Mouse (Mus musculus) gastrocnemius, adult 8-10 months (tissue): ENCODE results near the gene Tfap2c. TPM values are rescaled to one million over a fixed set of nuclear protein-coding genes. Genes with fewer than 3 reads are reported as not detected.

Experiments
- DNase-seq, 2 experiments: peaks; one replicate each; pipeline ENCODE4 v3.0.0; 2022; ENCODE audit warnings: low spot score in 2 of 2
- total RNA-seq, 4 experiments: library from RNA; stranded (reverse); gene quantifications; 2 replicates each; pipeline ENCODE4 v1.2.4; 2022

Gene Tfap2c
- total RNA-seq: not detected

GRCm38 (mm10) chr2:172549371-172550155 is at the start of gene Tfap2c:
Tfap2c (plus strand) TSS chr2:172549593.
- DNase-seq: no peak

- DNase-seq: no peak
Measured at GRCm38 (mm10) chr2:172500752-172501316, 48.6 kb upstream of the Tfap2c start.

- DNase-seq: no peak
Measured at GRCm38 (mm10) chr2:172501341-172501740, 48.1 kb upstream of the Tfap2c start.

GRCm38 (mm10) chr2:172502168-172502567 is 47.2 kb upstream of the Tfap2c start:
- DNase-seq: no peak

- DNase-seq: no peak
Measured at GRCm38 (mm10) chr2:172506121-172506520, 43.3 kb upstream of the Tfap2c start.

GRCm38 (mm10) chr2:172510056-172510712 is 39.2 kb upstream of the Tfap2c start:
- DNase-seq: no peak

GRCm38 (mm10) chr2:172510899-172511298 is 38.5 kb upstream of the Tfap2c start:
- no peak for DNase-seq

- DNase-seq: no peak
Measured at GRCm38 (mm10) chr2:172516407-172516992, 32.9 kb upstream of the Tfap2c start.

- no peak for DNase-seq
Measured at GRCm38 (mm10) chr2:172520616-172521371, 28.6 kb upstream of the Tfap2c start.

GRCm38 (mm10) chr2:172522528-172522927 is 26.9 kb upstream of the Tfap2c start:
- no peak for DNase-seq

- DNase-seq: no peak
Measured at GRCm38 (mm10) chr2:172527175-172527574, 22.2 kb upstream of the Tfap2c start.

GRCm38 (mm10) chr2:172543987-172544386 is 5.4 kb upstream of the Tfap2c start:
- no peak for DNase-seq

GRCm38 (mm10) chr2:172544601-172545127 is 4.7 kb upstream of the Tfap2c start:
- no peak for DNase-seq

GRCm38 (mm10) chr2:172545592-172546235 is 3.7 kb upstream of the Tfap2c start:
- DNase-seq: no peak

- no peak for DNase-seq
Measured at GRCm38 (mm10) chr2:172546551-172546950, 2.8 kb upstream of the Tfap2c start.

GRCm38 (mm10) chr2:172547116-172547515 is 2.3 kb upstream of the Tfap2c start:
- no peak for DNase-seq

- no peak for DNase-seq
Measured at GRCm38 (mm10) chr2:172547807-172548586, 1.4 kb upstream of the Tfap2c start.

GRCm38 (mm10) chr2:172548672-172549255 is 629 bp upstream of the Tfap2c start:
- no peak for DNase-seq

GRCm38 (mm10) chr2:172550364-172551080 is 1.1 kb downstream of the Tfap2c start:
- DNase-seq: no peak
